Mouse (Mus musculus) erythroblast, embryonic 14.5 days (primary cell): Measurements from ENCODE around the gene Slc16a6.
"Not testable (repeated sequence)": the region's sequence is repeated elsewhere in the genome, so short reads cannot be mapped to it uniquely, and the experiment has no call there.

Source experiments
- GATA1 ChIP-seq: IDR thresholded peaks from 2 replicates; pipeline ENCODE4 v1.6.1; 2012; ENCODE audit warnings: low read length, inconsistent platforms, mixed read lengths
- TAL1 ChIP-seq: IDR thresholded peaks from 3 replicates; pipeline ENCODE4 v1.6.1; 2012; ENCODE audit warnings: low read length, inconsistent platforms, mixed read lengths

GRCm38 (mm10) chr11:109492847-109493464 lies 19.6 kb upstream of the Slc16a6 start:
- not testable (repeated sequence) for TF ChIP-seq GATA1, TAL1
